Mouse (Mus musculus) heart, embryonic 10.5 days (tissue): ENCODE measurements around the gene Bcas3. TPM values are rescaled to one million over a fixed set of nuclear protein-coding genes. Genes with fewer than 3 reads are reported as not detected.

Source experiments
- DNase-seq: peaks from one replicate; pipeline ENCODE4 v3.0.0-alpha.2; 2017; ENCODE audit warnings: low spot score
- H3K27ac ChIP-seq: fragments of 300-500 bp; sonication (generic); 2 replicates; pipeline ENCODE4 v1.5.1; 2016; ENCODE audit warnings: mild to moderate bottlenecking
- H3K27me3 ChIP-seq: fragments of 300-500 bp; sonication (generic); 2 replicates; pipeline ENCODE4 v1.6.1; 2016; ENCODE audit warnings: mild to moderate bottlenecking; ENCODE audit not compliant: poor library complexity, insufficient read depth, severe bottlenecking
- H3K36me3 ChIP-seq: fragments of 300-500 bp; sonication (generic); 2 replicates; pipeline ENCODE4 v1.6.1; 2016; ENCODE audit warnings: mild to moderate bottlenecking, moderate library complexity
- H3K4me1 ChIP-seq: fragments of 300-500 bp; sonication (generic); 2 replicates; pipeline ENCODE4 v1.6.1; 2016; ENCODE audit warnings: mild to moderate bottlenecking
- H3K4me3 ChIP-seq: fragments of 300-500 bp; sonication (generic); 2 replicates; pipeline ENCODE4 v1.5.1; 2016; ENCODE audit warnings: mild to moderate bottlenecking, moderate library complexity
- H3K9me3 ChIP-seq: fragments of 300-500 bp; sonication (generic); 2 replicates; pipeline ENCODE4 v1.6.1; 2016; ENCODE audit warnings: mild to moderate bottlenecking, moderate library complexity
- WGBS: fragments of 180-500 bp; shearing (Covaris S2); methylation state at CpG from one replicate; pipeline ENCODE4 v1.1.7; 2016; 5-methylcytosine and 5-hydroxymethylcytosine counted together
- polyA plus RNA-seq: library from polyadenylated mRNA; unstranded; fragments of >200 nt; fragmentation: Nextera tagmentation; extraction: Ambion mirVana; gene quantifications from 2 replicates; pipeline ENCODE4 v1.2.1, GENCODE M21; 2016

The Bcas3 gene
- polyA plus RNA-seq, 1 experiment from 2014 or later, result 22.4 TPM

DNA sequence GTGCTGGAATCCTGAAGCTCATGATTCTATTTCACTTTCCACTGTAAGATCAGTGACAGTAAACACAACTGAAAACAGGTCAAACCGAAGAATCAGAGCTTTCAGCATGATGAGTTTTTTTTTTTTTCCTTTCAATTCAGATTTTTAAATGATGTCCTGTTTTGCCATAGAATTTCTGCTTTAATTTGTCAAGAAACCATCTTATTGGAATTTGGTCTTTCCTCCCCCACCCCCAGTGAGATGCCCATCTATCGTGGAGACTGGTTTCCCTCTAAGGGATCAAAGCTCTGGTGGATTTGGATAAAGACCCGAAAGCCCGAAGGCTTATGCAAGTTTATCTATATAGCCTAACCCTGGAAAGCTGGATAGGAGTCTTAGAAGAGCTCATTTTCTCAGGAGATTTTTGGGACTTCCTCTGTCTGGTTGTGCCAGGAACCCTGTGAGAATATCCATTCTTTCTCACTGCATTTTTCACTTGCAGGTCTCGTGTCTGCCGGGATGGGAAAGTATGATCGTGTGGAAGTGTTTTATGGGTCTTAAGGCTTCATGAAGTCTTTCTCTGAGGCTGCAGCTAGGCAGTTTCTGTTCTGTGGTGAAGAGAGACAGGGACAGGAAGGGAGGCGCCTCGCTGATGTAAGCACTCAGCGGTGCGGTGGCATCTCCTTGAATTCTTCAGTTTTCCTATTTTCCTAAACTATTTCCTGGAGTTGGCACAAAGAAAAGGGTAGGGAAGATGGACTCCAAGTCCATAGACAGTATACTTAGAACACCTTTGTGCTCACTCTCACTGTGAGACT lies 173.2 kb downstream of the Bcas3 start:
- peak; percentile 39 for DNase-seq

GRCm38 (mm10) chr11:85527261-85527660 lies 174.3 kb downstream of the Bcas3 start:
- 55% methylated on average over 5 of the region's 5 CpGs for WGBS
- DNase-seq, result peak; percentile 64
- peaks cover 24% of the 10 kb centered on the region for H3K27me3 ChIP-seq
- H3K27ac ChIP-seq, result no peak overlapping the region
- H3K9me3 ChIP-seq, result no peaks in the 10 kb centered on the region
- H3K36me3 ChIP-seq, result no peaks in the 10 kb centered on the region
- peaks cover 38% of the 10 kb centered on the region for H3K4me1 ChIP-seq
- no peak overlapping the region for H3K4me3 ChIP-seq

More for the DNA sequence above, 173.2 kb downstream of the Bcas3 start:
- Histone ChIP-seq H3K9me3 (no peaks in the 10 kb centered on the region), H3K36me3 (no peaks in the 10 kb centered on the region), H3K4me1 (peaks cover 38% of the 10 kb centered on the region), H3K27me3 (peaks cover 28% of the 10 kb centered on the region), H3K4me3 (no peak overlapping the region; the same call in 1 of the 2 replicates), H3K27ac (peak overlapping the region; percentile 65; the same call in 1 of the 2 replicates)
- WGBS, result 39% methylated on average over 11 of the region's 11 CpGs

GRCm38 (mm10) chr11:85529531-85530285 lies 176.7 kb downstream of the Bcas3 start:
- no peak overlapping the region for H3K27ac ChIP-seq
- no peak overlapping the region for H3K4me3 ChIP-seq
- H3K9me3 ChIP-seq, result no peaks in the 10 kb centered on the region
- H3K36me3 ChIP-seq, result no peaks in the 10 kb centered on the region
- peaks cover 21% of the 10 kb centered on the region for H3K27me3 ChIP-seq
- WGBS, result 64% methylated on average over 5 of the region's 5 CpGs
- DNase-seq, result peak; percentile 56
- H3K4me1 ChIP-seq, result peaks cover 26% of the 10 kb centered on the region

GRCm38 (mm10) chr11:85540989-85541388 lies 188.0 kb downstream of the Bcas3 start:
- no peaks in the 10 kb centered on the region for H3K4me1 ChIP-seq
- no peak overlapping the region for H3K27ac ChIP-seq
- no peaks in the 10 kb centered on the region for H3K36me3 ChIP-seq
- 80% methylated on average over 4 of the region's 4 CpGs for WGBS
- no peak overlapping the region for H3K4me3 ChIP-seq
- no peaks in the 10 kb centered on the region for H3K27me3 ChIP-seq
- H3K9me3 ChIP-seq, result no peaks in the 10 kb centered on the region
- no peak for DNase-seq

- H3K9me3 ChIP-seq, result no peaks in the 10 kb centered on the region
- WGBS, result 65% methylated on average over 4 of the region's 4 CpGs
- no peak for DNase-seq
- no peak overlapping the region for H3K27ac ChIP-seq
- H3K4me3 ChIP-seq, result no peak overlapping the region
- H3K36me3 ChIP-seq, result no peaks in the 10 kb centered on the region
- H3K27me3 ChIP-seq, result no peaks in the 10 kb centered on the region
- 0 out of 2 replicates have a peak, but pooled peaks cover 4% of the 10 kb centered on the region for H3K4me1 ChIP-seq
Observed at GRCm38 (mm10) chr11:85543311-85543710, 190.3 kb downstream of the Bcas3 start.

DNA sequence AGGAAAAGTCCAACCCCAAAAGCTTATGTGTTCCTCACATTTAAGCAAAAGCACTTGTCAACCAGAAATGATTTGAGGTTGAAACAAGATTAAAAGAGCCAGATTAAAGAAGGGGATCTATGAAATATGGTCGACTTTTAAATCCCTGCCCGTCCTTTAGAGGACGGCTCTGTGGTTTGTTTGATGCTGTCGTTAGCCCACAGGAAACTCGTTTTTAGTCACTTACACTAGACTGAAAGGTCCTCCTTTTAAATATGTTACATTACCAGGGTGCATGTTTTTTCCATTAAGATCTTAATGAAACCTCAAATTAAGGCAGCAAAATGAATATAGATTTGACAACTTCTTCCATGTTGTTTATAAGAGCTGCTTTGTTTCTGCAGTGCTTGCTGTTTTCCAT lies 192.6 kb downstream of the Bcas3 start:
- H3K9me3 ChIP-seq, result no peaks in the 10 kb centered on the region
- H3K27me3 ChIP-seq, result no peaks in the 10 kb centered on the region
- H3K27ac ChIP-seq, result no peak overlapping the region
- peaks cover 9% of the 10 kb centered on the region; the same call in 1 of the 2 replicates for H3K4me1 ChIP-seq
- no peak overlapping the region for H3K4me3 ChIP-seq
- WGBS, result 75% methylated on average over 5 of the region's 5 CpGs
- DNase-seq, result no peak
- H3K36me3 ChIP-seq, result no peaks in the 10 kb centered on the region

DNA sequence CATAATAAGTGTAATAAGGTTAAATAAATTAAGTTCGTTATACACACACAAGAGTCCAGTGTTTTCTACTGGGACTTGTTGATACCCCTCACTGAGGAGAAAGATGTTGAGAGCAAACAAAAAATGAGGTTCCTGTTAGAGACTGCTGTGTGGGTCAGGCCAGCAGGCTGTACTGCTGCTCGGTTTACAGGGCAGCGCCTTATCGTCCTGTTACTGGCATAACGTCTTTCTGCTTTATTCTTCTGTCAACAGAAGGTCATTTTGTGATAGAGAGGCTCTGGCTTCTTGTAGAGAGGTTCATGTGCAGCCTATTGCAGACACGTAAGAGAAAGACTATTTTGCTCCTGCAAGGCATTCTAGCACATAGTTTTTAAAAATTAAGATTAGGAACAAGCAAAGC lies 195.0 kb downstream of the Bcas3 start:
- no peak overlapping the region for H3K4me3 ChIP-seq
- peaks cover 9% of the 10 kb centered on the region; the same call in 1 of the 2 replicates for H3K4me1 ChIP-seq
- no peak for DNase-seq
- no peaks in the 10 kb centered on the region for H3K27me3 ChIP-seq
- 43% methylated on average over 6 of the region's 6 CpGs for WGBS
- H3K27ac ChIP-seq, result no peak overlapping the region
- H3K9me3 ChIP-seq, result no peaks in the 10 kb centered on the region
- no peaks in the 10 kb centered on the region for H3K36me3 ChIP-seq

- WGBS, result 64% methylated on average over 3 of the region's 3 CpGs
- H3K27ac ChIP-seq, result no peak overlapping the region
- H3K4me3 ChIP-seq, result no peak overlapping the region
- no peak for DNase-seq
- no peaks in the 10 kb centered on the region for H3K36me3 ChIP-seq
- H3K9me3 ChIP-seq, result no peaks in the 10 kb centered on the region
- peaks cover 9% of the 10 kb centered on the region; the same call in 1 of the 2 replicates for H3K4me1 ChIP-seq
- no peaks in the 10 kb centered on the region for H3K27me3 ChIP-seq
Observed at GRCm38 (mm10) chr11:85549651-85550050, 196.7 kb downstream of the Bcas3 start.

DNA sequence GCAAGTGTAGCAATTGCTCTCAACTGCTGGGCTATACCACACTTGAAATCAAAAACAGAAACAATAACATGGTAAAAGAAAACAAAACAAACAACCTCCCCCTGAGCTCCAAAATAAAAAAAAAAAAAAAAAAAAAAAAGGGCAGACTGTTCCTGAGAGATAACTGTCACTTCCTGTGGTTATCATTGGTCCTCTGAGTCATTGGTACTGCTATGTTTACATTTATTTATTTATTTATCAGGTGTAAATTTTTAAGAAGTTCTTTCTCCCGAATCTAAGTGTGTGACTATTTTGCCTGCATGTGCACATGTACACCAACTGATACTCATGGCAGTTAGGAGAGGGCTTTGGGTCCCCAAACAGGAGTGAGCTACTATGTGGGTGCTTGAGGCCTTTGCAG lies 202.1 kb downstream of the Bcas3 start:
- H3K36me3 ChIP-seq, result no peaks in the 10 kb centered on the region
- no peak overlapping the region for H3K4me3 ChIP-seq
- WGBS, result 32% methylated on average over 1 of the region's 1 CpGs
- H3K27ac ChIP-seq, result no peak overlapping the region
- DNase-seq, result no peak
- no peaks in the 10 kb centered on the region for H3K27me3 ChIP-seq
- no peaks in the 10 kb centered on the region for H3K9me3 ChIP-seq
- H3K4me1 ChIP-seq, result peaks cover 5% of the 10 kb centered on the region; the same call in 1 of the 2 replicates

- H3K4me1 ChIP-seq, result peaks cover 5% of the 10 kb centered on the region; the same call in 1 of the 2 replicates
- no peaks in the 10 kb centered on the region for H3K36me3 ChIP-seq
- 72% methylated on average over 2 of the region's 2 CpGs for WGBS
- no peaks in the 10 kb centered on the region for H3K27me3 ChIP-seq
- DNase-seq, result no peak
- H3K4me3 ChIP-seq, result no peak overlapping the region
- H3K27ac ChIP-seq, result no peak overlapping the region
- H3K9me3 ChIP-seq, result no peaks in the 10 kb centered on the region
Observed at GRCm38 (mm10) chr11:85555721-85556120, 202.8 kb downstream of the Bcas3 start.

DNA sequence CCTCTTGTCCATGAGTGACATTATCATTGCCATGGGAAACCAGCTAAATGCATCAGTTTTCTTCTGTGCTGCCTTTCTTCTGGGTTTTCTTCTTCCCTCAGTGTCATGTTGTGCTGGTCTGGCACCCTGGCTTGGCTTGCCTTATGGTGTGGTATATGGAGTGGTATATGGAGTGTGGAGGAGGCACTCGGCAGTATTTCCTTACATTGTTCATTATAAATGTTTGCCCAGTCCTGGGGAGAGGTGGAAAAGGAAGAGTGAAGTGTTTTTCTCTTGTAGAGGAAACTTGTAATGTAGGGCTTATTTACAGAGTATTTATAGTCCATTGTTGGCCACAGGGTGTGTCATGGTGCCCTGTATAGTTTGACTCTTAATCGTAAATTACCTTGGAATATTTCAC lies 212.1 kb downstream of the Bcas3 start:
- H3K27me3 ChIP-seq, result no peaks in the 10 kb centered on the region
- no peaks in the 10 kb centered on the region for H3K9me3 ChIP-seq
- H3K27ac ChIP-seq, result no peak overlapping the region
- DNase-seq, result no peak
- no peak overlapping the region for H3K4me3 ChIP-seq
- no peaks in the 10 kb centered on the region for H3K4me1 ChIP-seq
- H3K36me3 ChIP-seq, result no peaks in the 10 kb centered on the region
- 72% methylated on average over 2 of the region's 2 CpGs for WGBS

DNA sequence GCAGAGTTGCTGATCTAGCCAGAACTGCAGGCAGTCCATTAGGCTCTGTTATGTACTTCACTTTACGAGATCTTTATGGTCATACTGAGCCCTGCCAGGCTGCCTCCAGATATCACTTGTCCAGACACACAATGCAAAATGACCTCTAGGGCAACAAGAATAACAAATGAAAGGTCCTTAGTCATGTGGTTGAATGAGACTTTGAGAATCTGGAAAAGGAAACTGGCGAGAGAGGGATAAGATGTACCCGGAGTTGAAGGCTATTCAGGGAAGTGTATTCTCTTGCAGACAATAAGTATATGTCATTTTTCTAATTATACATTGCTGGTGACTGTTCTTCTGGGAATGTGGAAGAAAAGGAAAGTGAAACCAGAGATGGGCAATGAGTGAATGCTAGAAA lies 218.1 kb downstream of the Bcas3 start:
- H3K27me3 ChIP-seq, result no peaks in the 10 kb centered on the region
- H3K27ac ChIP-seq, result peak overlapping the region; percentile 53; the same call in 1 of the 2 replicates
- WGBS, result 51% methylated on average over 3 of the region's 3 CpGs
- peaks cover 37% of the 10 kb centered on the region for H3K4me1 ChIP-seq
- no peaks in the 10 kb centered on the region for H3K36me3 ChIP-seq
- no peak overlapping the region for H3K4me3 ChIP-seq
- DNase-seq, result no peak
- no peaks in the 10 kb centered on the region for H3K9me3 ChIP-seq

GRCm38 (mm10) chr11:85571936-85572335 lies 219.0 kb downstream of the Bcas3 start:
- WGBS, result 41% methylated on average over 5 of the region's 5 CpGs
- Histone ChIP-seq H3K27ac (peak overlapping the region; percentile 77; the same call in 1 of the 2 replicates), H3K36me3 (no peaks in the 10 kb centered on the region), H3K4me1 (peaks cover 37% of the 10 kb centered on the region), H3K9me3 (no peaks in the 10 kb centered on the region), H3K4me3 (no peak overlapping the region), H3K27me3 (no peaks in the 10 kb centered on the region)
- DNase-seq, result peak; percentile 76
